Mouse (Mus musculus) layer of hippocampus, adult 9-10 months (tissue): Measurements from ENCODE around the gene Ap1g1.

Source experiments
- DNase-seq: peaks from one replicate; pipeline ENCODE4 v3.0.0; 2022; ENCODE audit warnings: low spot score

Gene Ap1g1

GRCm38 (mm10) chr8:109780548-109780947 lies 2.2 kb downstream of the Ap1g1 start:
- DNase-seq: no peak

- DNase-seq: no peak
Observed at GRCm38 (mm10) chr8:109790938-109791337, 12.6 kb downstream of the Ap1g1 start.

- no peak for DNase-seq
Observed at GRCm38 (mm10) chr8:109795166-109795565, 16.8 kb downstream of the Ap1g1 start.

- no peak for DNase-seq
Observed at GRCm38 (mm10) chr8:109798721-109799120, 20.4 kb downstream of the Ap1g1 start.

GRCm38 (mm10) chr8:109799245-109799644 lies 20.9 kb downstream of the Ap1g1 start:
- no peak for DNase-seq

GRCm38 (mm10) chr8:109800325-109800724 lies 22.0 kb downstream of the Ap1g1 start:
- DNase-seq: no peak

GRCm38 (mm10) chr8:109803211-109803610 lies 24.9 kb downstream of the Ap1g1 start:
- no peak for DNase-seq

GRCm38 (mm10) chr8:109803801-109804200 lies 25.4 kb downstream of the Ap1g1 start:
- no peak for DNase-seq

GRCm38 (mm10) chr8:109806522-109806921 lies 28.2 kb downstream of the Ap1g1 start:
- DNase-seq: no peak

- DNase-seq: no peak
Observed at GRCm38 (mm10) chr8:109807401-109808119, 29.2 kb downstream of the Ap1g1 start.

- no peak for DNase-seq
Observed at GRCm38 (mm10) chr8:109808120-109808447, 29.7 kb downstream of the Ap1g1 start.

GRCm38 (mm10) chr8:109810434-109810833 lies 32.1 kb downstream of the Ap1g1 start:
- no peak for DNase-seq

GRCm38 (mm10) chr8:109815268-109815667 lies 36.9 kb downstream of the Ap1g1 start:
- DNase-seq: no peak

GRCm38 (mm10) chr8:109817933-109818332 lies 39.6 kb downstream of the Ap1g1 start:
- no peak for DNase-seq

- no peak for DNase-seq
Observed at GRCm38 (mm10) chr8:109823561-109823960, 45.2 kb downstream of the Ap1g1 start.

- no peak for DNase-seq
Observed at GRCm38 (mm10) chr8:109839822-109840221, 61.5 kb downstream of the Ap1g1 start.

GRCm38 (mm10) chr8:109842468-109842867 lies 64.1 kb downstream of the Ap1g1 start:
- DNase-seq: no peak

GRCm38 (mm10) chr8:109847866-109848265 lies 69.5 kb downstream of the Ap1g1 start:
- DNase-seq: no peak

GRCm38 (mm10) chr8:109848981-109849380 lies 70.6 kb downstream of the Ap1g1 start:
- DNase-seq: no peak

GRCm38 (mm10) chr8:109853423-109853822 lies 75.1 kb downstream of the Ap1g1 start:
- peak; percentile 71 for DNase-seq

- DNase-seq: no peak
Observed at GRCm38 (mm10) chr8:109854522-109854921, 76.2 kb downstream of the Ap1g1 start.

- DNase-seq: no peak
Observed at GRCm38 (mm10) chr8:109855451-109855850, 77.1 kb downstream of the Ap1g1 start.

- DNase-seq: no peak
Observed at GRCm38 (mm10) chr8:109863398-109863797, 85.0 kb downstream of the Ap1g1 start.

GRCm38 (mm10) chr8:109864798-109865197 lies 86.4 kb downstream of the Ap1g1 start:
- no peak for DNase-seq
